Mouse (Mus musculus) brain, embryonic 14.5 days (tissue): ENCODE measurements around the gene Dnase2a.

Experiments
- CTCF ChIP-seq: fragments of 200-500 bp; IDR thresholded peaks from 2 replicates; pipeline ENCODE4 v1.5.1; 2012; ENCODE audit warnings: inconsistent platforms, mild to moderate bottlenecking, moderate library complexity, borderline replicate concordance; ENCODE audit not compliant: insufficient read depth, insufficient read length; ENCODE audit errors: extremely low read depth
- POLR2A ChIP-seq: fragments of 200-500 bp; IDR thresholded peaks from 2 replicates; pipeline ENCODE4 v1.6.1; 2012; ENCODE audit warnings: mild to moderate bottlenecking, inconsistent platforms, borderline replicate concordance; ENCODE audit not compliant: poor library complexity, insufficient read depth, insufficient read length, severe bottlenecking; ENCODE audit errors: extremely low read depth

DNA sequence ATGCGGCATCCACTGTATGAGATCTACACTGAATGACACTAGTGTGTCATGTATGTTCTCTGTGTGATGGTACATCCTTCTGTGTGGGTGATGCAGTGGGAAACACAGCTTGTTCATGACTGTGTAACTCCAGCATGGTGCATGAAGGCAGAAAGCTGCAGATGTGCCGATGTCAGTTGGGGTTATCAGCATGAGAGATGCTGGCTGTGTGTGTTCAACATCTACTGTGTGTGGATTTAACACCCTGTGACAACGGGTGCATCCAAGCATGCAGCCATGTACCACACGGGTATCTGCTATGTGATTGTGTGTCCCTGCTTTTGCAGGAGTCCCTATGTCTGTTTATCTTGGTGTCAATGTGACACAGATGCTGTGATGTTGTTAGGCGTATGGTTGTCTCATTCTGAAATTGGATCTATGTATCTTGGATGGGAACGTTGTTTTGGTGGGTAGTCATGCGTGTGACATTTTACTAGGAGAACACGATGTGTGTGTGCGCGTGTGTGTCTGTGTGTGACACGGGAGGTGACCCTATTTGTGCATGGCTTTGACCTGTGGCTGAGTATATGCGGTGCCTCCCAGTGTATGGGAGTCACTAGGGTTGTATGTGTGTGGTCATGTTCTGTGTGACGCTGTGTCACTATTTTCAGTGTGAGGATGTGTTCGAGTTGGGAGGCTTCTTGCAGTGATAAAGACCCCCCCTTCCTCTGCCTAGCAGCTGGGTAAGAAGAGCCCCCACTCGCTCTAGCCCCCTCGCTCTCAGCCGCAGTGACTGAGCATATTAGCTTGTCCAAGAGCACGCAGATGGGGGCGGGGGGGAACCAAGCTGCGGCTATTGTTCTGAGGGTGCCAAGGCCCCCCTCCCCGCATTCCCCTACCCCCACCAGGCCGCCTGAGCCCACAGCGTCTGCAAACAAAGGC is 27.9 kb downstream of the Dnase2a start:
- no peak for TF ChIP-seq CTCF
- TF ChIP-seq POLR2A: no peak
